In the genomic region with DNA sequence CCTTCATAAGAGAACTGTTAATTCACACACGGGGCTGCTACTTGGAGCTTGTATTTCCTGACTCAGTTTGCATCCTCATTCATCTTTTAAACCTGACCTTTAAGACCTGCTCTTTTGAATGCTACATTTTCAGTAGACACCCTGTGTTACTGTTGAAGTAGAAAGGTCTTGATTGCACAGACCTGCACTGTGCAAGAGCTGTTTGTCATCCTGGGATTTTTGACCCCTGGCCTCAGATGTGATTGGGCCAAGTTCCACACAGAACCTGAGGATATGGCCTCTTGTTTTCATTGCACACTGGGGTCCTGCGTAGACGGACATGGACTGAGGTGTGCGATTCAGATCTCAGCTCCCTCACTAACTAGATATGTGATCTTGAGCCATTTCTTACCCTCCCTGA, we compare ENCODE assay signal across 21 mouse cellular contexts. TPM values are rescaled to one million over a fixed set of nuclear protein-coding genes. Genes with fewer than 3 reads are reported as not detected.
DNase-seq lines count a peak whose midpoint lies in the region; ATAC-seq and TF ChIP-seq lines count a peak whose summit lies in the region.
"Had no signal": no experiment of that assay in that cellular context is flagged by ENCODE, and none has a peak within 500 bp of the region (broad histone marks: within the 10 kb centered on the region; RNA-seq: fewer than 3 reads in every experiment).

No protein-coding gene starts in this region.

- no peak for TF ChIP-seq CTCF in intestine, postnatal 0 days (IDR thresholded peaks at IDR 0.05; ENCODE audit: low read depth)

- peaks cover 19% of the 10 kb centered on the region for H3K4me1 ChIP-seq in intestine, embryonic 14.5 days (replicated peaks; ENCODE audit: control insufficient read depth, insufficient read depth, low read length)
- H3K4me1 ChIP-seq in intestine, postnatal 0 days (replicated peaks; ENCODE audit: control insufficient read depth, insufficient read depth, low read length) = no peaks in the 10 kb centered on the region; the same call in 1 of the 2 replicates
- peaks cover 16% of the 10 kb centered on the region for H3K4me1 ChIP-seq in liver, embryonic 12.5 days
- peaks cover 13% of the 10 kb centered on the region for H3K4me1 ChIP-seq in liver, embryonic 11.5 days (replicated peaks; ENCODE audit: control insufficient read depth, insufficient read depth, low read length)
- H3K4me1 ChIP-seq in liver, embryonic 16.5 days (ENCODE audit: control insufficient read depth, low read depth, low read length) = peaks cover 6% of the 10 kb centered on the region
- H3K4me1 ChIP-seq: embryonic facial prominence, embryonic 12.5 days; hindbrain, embryonic 12.5 days had no signal

- H3K27me3 ChIP-seq in intestine, embryonic 14.5 days (replicated peaks; ENCODE audit: control insufficient read depth, insufficient read depth, low read length) = no peaks in the 10 kb centered on the region
- H3K27me3 ChIP-seq in intestine, postnatal 0 days (replicated peaks; ENCODE audit: control insufficient read depth, insufficient read depth, low read length) = no peaks in the 10 kb centered on the region
- H3K27me3 ChIP-seq in liver, embryonic 12.5 days (replicated peaks) = no peaks in the 10 kb centered on the region
- H3K27me3 ChIP-seq in liver, embryonic 11.5 days (replicated peaks; ENCODE audit: control insufficient read depth, insufficient read depth, low read length) = no peaks in the 10 kb centered on the region
- H3K27me3 ChIP-seq in liver, embryonic 16.5 days (ENCODE audit: control insufficient read depth, insufficient read depth, low read depth, low read length) = no peaks in the 10 kb centered on the region
- H3K27me3 ChIP-seq: CH12.LX; embryonic facial prominence, embryonic 12.5 days; hindbrain, embryonic 12.5 days; Patski had no signal

- H3K27ac ChIP-seq in intestine, embryonic 14.5 days (ENCODE audit: low read depth) = peak overlapping the region; percentile 58
- H3K27ac ChIP-seq in intestine, postnatal 0 days (ENCODE audit: low read depth, low read length) = no peak overlapping the region
- H3K27ac ChIP-seq in liver, embryonic 12.5 days = no peak overlapping the region
- no peak overlapping the region for H3K27ac ChIP-seq in liver, embryonic 11.5 days (ENCODE audit: low read depth, low read length)
- H3K27ac ChIP-seq in liver, embryonic 16.5 days (ENCODE audit: low read length) = no peak overlapping the region
- H3K27ac ChIP-seq: embryonic facial prominence, embryonic 12.5 days; heart, embryonic 10.5 days; hindbrain, embryonic 12.5 days had no signal

- 0 out of 2 replicates have a peak, but pooled peaks cover 2% of the 10 kb centered on the region for H3K9me3 ChIP-seq in intestine, embryonic 14.5 days (ENCODE audit: control insufficient read depth, low read length)
- no peaks in the 10 kb centered on the region for H3K9me3 ChIP-seq in intestine, postnatal 0 days (ENCODE audit: control insufficient read depth)
- H3K9me3 ChIP-seq in liver, embryonic 12.5 days (replicated peaks) = 0 out of 2 replicates have a peak, but pooled peaks cover 5% of the 10 kb centered on the region
- no peaks in the 10 kb centered on the region for H3K9me3 ChIP-seq in liver, embryonic 11.5 days (ENCODE audit: control insufficient read depth, low read length)
- no peaks in the 10 kb centered on the region for H3K9me3 ChIP-seq in liver, embryonic 16.5 days (replicated peaks; ENCODE audit: control insufficient read depth, low read length)
- H3K9me3 ChIP-seq: embryonic facial prominence, embryonic 12.5 days; heart, embryonic 10.5 days; hindbrain, embryonic 12.5 days had no signal

- no peaks in the 10 kb centered on the region for H3K36me3 ChIP-seq in intestine, embryonic 14.5 days (ENCODE audit: control insufficient read depth, insufficient read depth, low read length)
- no peaks in the 10 kb centered on the region for H3K36me3 ChIP-seq in intestine, postnatal 0 days (ENCODE audit: control insufficient read depth, insufficient read depth)
- no peaks in the 10 kb centered on the region for H3K36me3 ChIP-seq in liver, embryonic 12.5 days
- no peaks in the 10 kb centered on the region for H3K36me3 ChIP-seq in liver, embryonic 11.5 days (ENCODE audit: control insufficient read depth, insufficient read depth, low read length)
- H3K36me3 ChIP-seq in liver, embryonic 16.5 days (ENCODE audit: control insufficient read depth, insufficient read depth) = no peaks in the 10 kb centered on the region
- H3K36me3 ChIP-seq: embryonic facial prominence, embryonic 12.5 days; heart, embryonic 10.5 days; hindbrain, embryonic 12.5 days had no signal

- H3K4me2 ChIP-seq in intestine, embryonic 14.5 days (ENCODE audit: low read length) = no peak overlapping the region
- no peak overlapping the region for H3K4me2 ChIP-seq in intestine, postnatal 0 days (replicated peaks; ENCODE audit: low read depth)
- no peak overlapping the region for H3K4me2 ChIP-seq in liver, embryonic 12.5 days
- no peak overlapping the region for H3K4me2 ChIP-seq in liver, embryonic 11.5 days
- H3K4me2 ChIP-seq in liver, embryonic 16.5 days (ENCODE audit: low read depth, low read length) = no peak overlapping the region
- H3K4me2 ChIP-seq: embryonic facial prominence, embryonic 12.5 days; hindbrain, embryonic 12.5 days had no signal

- no peak for DNase-seq in intestine, embryonic 14.5 days (ENCODE audit: low spot score)
- no peak for DNase-seq in liver, embryonic 11.5 days (ENCODE audit: low spot score)
- DNase-seq in layer of hippocampus, adult 18-20 months (ENCODE audit: low spot score in 2 of 2) = no peak
- DNase-seq: adrenal gland, postnatal 14 days; cerebellum, adult 11-12 months; cerebellum, adult 9-10 months; cerebellum, postnatal 25 days; gastrocnemius, postnatal 10 days; heart, adult 18-20 months; heart, postnatal 10 days; heart, postnatal 4 days had no signal

- no peak overlapping the region for H3K9ac ChIP-seq in intestine, embryonic 14.5 days (ENCODE audit: low read length)
- no peak overlapping the region for H3K9ac ChIP-seq in intestine, postnatal 0 days (ENCODE audit: low read depth, low read length)
- H3K9ac ChIP-seq in liver, embryonic 12.5 days = no peak overlapping the region
- no peak overlapping the region for H3K9ac ChIP-seq in liver, embryonic 11.5 days (ENCODE audit: low read depth, low read length)
- no peak overlapping the region for H3K9ac ChIP-seq in liver, embryonic 16.5 days (ENCODE audit: low read depth, low read length)
- H3K9ac ChIP-seq: embryonic facial prominence, embryonic 12.5 days; hindbrain, embryonic 12.5 days had no signal

- H3K4me3 ChIP-seq in intestine, embryonic 14.5 days (ENCODE audit: low read depth, low read length) = no peak overlapping the region
- H3K4me3 ChIP-seq in intestine, postnatal 0 days (ENCODE audit: low read depth, low read length) = no peak overlapping the region
- H3K4me3 ChIP-seq in liver, embryonic 12.5 days = no peak overlapping the region
- H3K4me3 ChIP-seq in liver, embryonic 11.5 days (ENCODE audit: low read depth, low read length) = no peak overlapping the region
- no peak overlapping the region for H3K4me3 ChIP-seq in liver, embryonic 16.5 days (ENCODE audit: low read depth, low read length)
- H3K4me3 ChIP-seq: embryonic facial prominence, embryonic 12.5 days; heart, embryonic 10.5 days; hindbrain, embryonic 12.5 days had no signal

- 56% methylated on average over 4 of the region's 4 CpGs for WGBS in intestine, embryonic 14.5 days
- WGBS in intestine, postnatal 0 days = 70% methylated on average over 4 of the region's 4 CpGs
- WGBS in liver, embryonic 12.5 days (ENCODE audit: insufficient replicate concordance) = 65% methylated on average over 4 of the region's 4 CpGs
- 79% methylated on average over 4 of the region's 4 CpGs for WGBS in liver, embryonic 11.5 days
- 54% methylated on average over 4 of the region's 4 CpGs for WGBS in liver, embryonic 16.5 days (ENCODE audit: insufficient replicate concordance)

- ATAC-seq in intestine, embryonic 14.5 days (replicated peaks; ENCODE audit: low FRiP score, low TSS enrichment, low read depth) = no peak
- ATAC-seq in intestine, postnatal 0 days = no peak
- ATAC-seq in liver, embryonic 12.5 days = peak; percentile 52
- ATAC-seq in liver, embryonic 11.5 days (replicated peaks; ENCODE audit: low FRiP score) = no peak
- ATAC-seq in liver, embryonic 16.5 days (ENCODE audit: low read depth) = peak; percentile 80
- ATAC-seq in megakaryocyte-erythroid progenitor cell, adult 5-6 weeks (replicated peaks; ENCODE audit: low FRiP score, low TSS enrichment, poor library complexity, severe bottlenecking) = no peak
- ATAC-seq: activated CD4-positive, CD25-positive, alpha-beta regulatory T cell, adult 4 months; Patski had no signal

RNA-seq across cellular contexts. Expression of a gene that starts 6.5 kb away (rescaled TPM):
- 5.4 and 5.9 TPM in 2 replicates for polyA plus RNA-seq in intestine, embryonic 14.5 days (2014; fragmentation: Nextera tagmentation; extraction: Ambion mirVana)
- polyA plus RNA-seq in intestine, postnatal 0 days (2015; fragmentation: Nextera tagmentation; extraction: Ambion mirVana) = 1.4 TPM in 2 replicates
- polyA plus RNA-seq in liver, embryonic 12.5 days (2016; fragmentation: Nextera tagmentation; extraction: Ambion mirVana) = 0.92 and 1.1 TPM in 2 replicates
- polyA plus RNA-seq in liver, embryonic 11.5 days (2014; fragmentation: Nextera tagmentation; extraction: Ambion mirVana) = 2.2 and 2.6 TPM in 2 replicates
- 1.1 and 1.4 TPM in 2 replicates for polyA plus RNA-seq in liver, embryonic 16.5 days (2015; fragmentation: Nextera tagmentation; extraction: Ambion mirVana)
- total RNA-seq in megakaryocyte-erythroid progenitor cell, adult 5-6 weeks (2014; fragmentation: Nextera tagmentation) = 0.69 and 1.6 TPM in 2 replicates
- total RNA-seq in megakaryocyte-erythroid progenitor cell, adult 5-6 weeks (2017) = 0.76 and 1.7 TPM in 2 replicates
- 10 to 100 TPM; 15.0 to 16.0 TPM for total RNA-seq in layer of hippocampus, adult 18-20 months (2021)

RNA-seq across cellular contexts. Expression of a gene that starts 6.8 kb away (rescaled TPM):
- 2.1 and 3.4 TPM in 2 replicates for polyA plus RNA-seq in intestine, embryonic 14.5 days (2014; fragmentation: Nextera tagmentation; extraction: Ambion mirVana)
- polyA plus RNA-seq in intestine, postnatal 0 days (2015; fragmentation: Nextera tagmentation; extraction: Ambion mirVana) = 0.41 and 0.48 TPM in 2 replicates
- 0.41 and 0.49 TPM in 2 replicates for polyA plus RNA-seq in liver, embryonic 12.5 days (2016; fragmentation: Nextera tagmentation; extraction: Ambion mirVana)
- 0.86 and 0.92 TPM in 2 replicates for polyA plus RNA-seq in liver, embryonic 11.5 days (2014; fragmentation: Nextera tagmentation; extraction: Ambion mirVana)
- polyA plus RNA-seq in liver, embryonic 16.5 days (2015; fragmentation: Nextera tagmentation; extraction: Ambion mirVana) = 0.09 and 0.14 TPM in 2 replicates
- total RNA-seq in megakaryocyte-erythroid progenitor cell, adult 5-6 weeks (2014; fragmentation: Nextera tagmentation) = 0.44 and 2.9 TPM in 2 replicates
- not detected in 2 replicates for total RNA-seq in megakaryocyte-erythroid progenitor cell, adult 5-6 weeks (2017)
- total RNA-seq in layer of hippocampus, adult 18-20 months (2021) = 10 to 100 TPM; 14.7 to 16.2 TPM

RNA-seq across cellular contexts. Expression of a gene that starts 32.8 kb away (rescaled TPM):
- polyA plus RNA-seq in intestine, embryonic 14.5 days (2014; fragmentation: Nextera tagmentation; extraction: Ambion mirVana) = 46.2 and 48.6 TPM in 2 replicates
- polyA plus RNA-seq in intestine, postnatal 0 days (2015; fragmentation: Nextera tagmentation; extraction: Ambion mirVana) = 14.5 and 15.7 TPM in 2 replicates
- 48.7 and 50.5 TPM in 2 replicates for polyA plus RNA-seq in liver, embryonic 12.5 days (2016; fragmentation: Nextera tagmentation; extraction: Ambion mirVana)
- 66.4 and 74.2 TPM in 2 replicates for polyA plus RNA-seq in liver, embryonic 11.5 days (2014; fragmentation: Nextera tagmentation; extraction: Ambion mirVana)
- polyA plus RNA-seq in liver, embryonic 16.5 days (2015; fragmentation: Nextera tagmentation; extraction: Ambion mirVana) = 29.4 and 30.2 TPM in 2 replicates
- total RNA-seq in megakaryocyte-erythroid progenitor cell, adult 5-6 weeks (2014; fragmentation: Nextera tagmentation) = 67.6 and 71.5 TPM in 2 replicates
- total RNA-seq in megakaryocyte-erythroid progenitor cell, adult 5-6 weeks (2017) = 35.9 and 46.3 TPM in 2 replicates
- 10 to 100 TPM; 10.6 to 10.8 TPM for total RNA-seq in layer of hippocampus, adult 18-20 months (2021)

Comparison
In these comparisons a context has a peak if more than half of its experiments do, and no peak if none do; other contexts are left out.
1. ATAC-seq: peak in liver, embryonic 12.5 days (single experiment) and liver, embryonic 16.5 days (single experiment); none in intestine, embryonic 14.5 days (single experiment), intestine, postnatal 0 days (single experiment), liver, embryonic 11.5 days (single experiment) and megakaryocyte-erythroid progenitor cell, adult 5-6 weeks (single experiment).